Mouse (Mus musculus): ENCODE measurements around the gene Defb6. TPM values are rescaled to one million over a fixed set of nuclear protein-coding genes. Genes with fewer than 3 reads are reported as not detected.

Defb6 gene
- not detected in 2 replicates for polyA plus RNA-seq (2015; fragmentation: Nextera tagmentation; extraction: Ambion mirVana)

DNA sequence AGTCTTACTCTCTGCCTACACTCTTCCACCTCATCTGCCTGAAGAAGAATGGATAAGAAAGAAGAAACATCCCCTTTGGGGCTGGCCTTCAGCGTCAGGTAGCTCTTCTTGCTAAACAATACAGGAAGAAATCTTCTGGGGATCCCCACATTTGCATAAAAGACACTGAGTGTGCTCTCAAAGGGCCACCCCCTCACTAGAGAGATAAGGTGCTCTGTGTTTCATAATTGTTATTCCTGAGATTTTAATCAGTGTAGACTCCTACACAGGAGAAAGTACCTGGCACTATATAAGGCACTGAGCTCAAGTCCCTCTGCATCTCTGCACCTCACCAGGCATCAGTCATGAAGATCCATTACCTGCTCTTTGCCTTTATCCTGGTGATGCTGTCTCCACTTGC lies at the start of gene Defb6:
Defb6 (plus strand) TSS at position 318 of the 400 bp plus-strand sequence.
- Histone ChIP-seq H3K9ac (replicated peaks) (no peak within 1 kb of the TSS), H3K36me3 (replicated peaks; ENCODE audit: insufficient read depth, low read length) (no peaks in the 10 kb centered on the region), H3K4me3 (ENCODE audit: low read depth, low read length) (no peak within 1 kb of the TSS), H3K27me3 (ENCODE audit: insufficient read depth, low read length) (no peaks in the 10 kb centered on the region), H3K4me1 (ENCODE audit: insufficient read depth) (no peaks in the 10 kb centered on the region), H3K27ac (ENCODE audit: low read depth) (no peak within 1 kb of the TSS), H3K9me3 (ENCODE audit: low read length) (no peaks in the 10 kb centered on the region), H3K4me2 (ENCODE audit: low read depth, low read length) (no peak within 1 kb of the TSS)
- TF ChIP-seq EP300 (IDR thresholded peaks at IDR 0.05; ENCODE audit: low read depth) (no peak), CTCF (IDR thresholded peaks at IDR 0.05; ENCODE audit: low read depth) (no peak)
- WGBS (ENCODE audit: insufficient replicate concordance): 68% methylated on average over 1 of the region's 1 CpGs
- ATAC-seq: no peak
- no peak for DNase-seq

- Histone ChIP-seq H3K4me2 (ENCODE audit: low read depth, low read length) (no peak overlapping the region), H3K27me3 (ENCODE audit: insufficient read depth, low read length) (no peaks in the 10 kb centered on the region), H3K9me3 (ENCODE audit: low read length) (no peaks in the 10 kb centered on the region), H3K4me1 (ENCODE audit: insufficient read depth) (no peaks in the 10 kb centered on the region), H3K9ac (replicated peaks) (no peak overlapping the region), H3K27ac (ENCODE audit: low read depth) (no peak overlapping the region), H3K4me3 (ENCODE audit: low read depth, low read length) (no peak overlapping the region), H3K36me3 (replicated peaks; ENCODE audit: insufficient read depth, low read length) (no peaks in the 10 kb centered on the region)
- DNase-seq (no peak), ATAC-seq (no peak)
- TF ChIP-seq EP300 (IDR thresholded peaks at IDR 0.05; ENCODE audit: low read depth) (no peak), CTCF (IDR thresholded peaks at IDR 0.05; ENCODE audit: low read depth) (no peak)
- WGBS (ENCODE audit: insufficient replicate concordance): 48% methylated on average over 1 of the region's 1 CpGs
These were observed 12.8 kb downstream of the Defb6 start for GRCm38 (mm10) chr8:19238101-19238500.

GRCm38 (mm10) chr8:19239616-19240015 lies 14.3 kb downstream of the Defb6 start, which contains the start of gene Defb46:
Gene Defb46 (plus strand): TSS chr8:19239916.
- no peak for DNase-seq
- 70% methylated on average over 2 of the region's 2 CpGs for WGBS (ENCODE audit: insufficient replicate concordance)
- H3K9me3 ChIP-seq (ENCODE audit: low read length): no peaks in the 10 kb centered on the region

DNA sequence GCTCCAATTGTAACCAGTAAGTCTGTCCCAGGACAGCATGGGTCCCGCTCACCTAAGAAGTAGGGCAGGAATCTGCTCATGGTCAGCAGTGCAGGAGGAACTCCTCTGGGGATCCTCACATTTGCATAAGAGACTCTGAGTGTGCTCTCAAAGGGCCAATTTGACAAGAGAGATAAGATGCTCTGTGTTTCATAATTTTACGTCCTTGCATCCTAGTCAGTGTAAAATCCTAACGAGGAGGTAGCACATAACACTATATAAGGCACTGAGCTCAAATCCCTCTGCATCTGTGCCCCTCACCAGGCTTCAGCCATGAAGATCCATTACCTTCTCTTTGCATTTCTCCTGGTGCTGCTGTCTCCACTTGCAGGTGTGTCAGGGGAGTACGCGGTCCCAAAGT lies 22.0 kb downstream of the Defb6 start, which contains the start of gene Defb5:
Defb5 (plus strand) TSS at position 301 of the 400 bp plus-strand sequence.
- Histone ChIP-seq H3K27ac (ENCODE audit: low read depth) (no peak within 1 kb of the TSS), H3K9ac (replicated peaks) (no peak within 1 kb of the TSS), H3K9me3 (ENCODE audit: low read length) (no peaks in the 10 kb centered on the region), H3K4me1 (ENCODE audit: insufficient read depth) (no peaks in the 10 kb centered on the region), H3K4me2 (ENCODE audit: low read depth, low read length) (no peak within 1 kb of the TSS), H3K36me3 (replicated peaks; ENCODE audit: insufficient read depth, low read length) (no peaks in the 10 kb centered on the region), H3K27me3 (ENCODE audit: insufficient read depth, low read length) (no peaks in the 10 kb centered on the region), H3K4me3 (ENCODE audit: low read depth, low read length) (no peak within 1 kb of the TSS)
- no peak for TF ChIP-seq EP300 (IDR thresholded peaks at IDR 0.05; ENCODE audit: low read depth)
- ATAC-seq: no peak
- DNase-seq: no peak
- WGBS (ENCODE audit: insufficient replicate concordance): 80% methylated on average over 5 of the region's 5 CpGs

More at GRCm38 (mm10) chr8:19239616-19240015, 14.3 kb downstream of the Defb6 start, which contains the start of gene Defb46:
- no peaks in the 10 kb centered on the region for H3K4me1 ChIP-seq (ENCODE audit: insufficient read depth)
- no peak within 1 kb of the TSS for H3K27ac ChIP-seq (ENCODE audit: low read depth)
- no peak within 1 kb of the TSS for H3K9ac ChIP-seq (replicated peaks)
- no peaks in the 10 kb centered on the region for H3K27me3 ChIP-seq (ENCODE audit: insufficient read depth, low read length)
- TF ChIP-seq CTCF (IDR thresholded peaks at IDR 0.05; ENCODE audit: low read depth) (no peak), EP300 (IDR thresholded peaks at IDR 0.05; ENCODE audit: low read depth) (no peak)
- H3K4me3 ChIP-seq (ENCODE audit: low read depth, low read length): no peak within 1 kb of the TSS
- no peak for ATAC-seq
- H3K36me3 ChIP-seq (replicated peaks; ENCODE audit: insufficient read depth, low read length): no peaks in the 10 kb centered on the region
- H3K4me2 ChIP-seq (ENCODE audit: low read depth, low read length): no peak within 1 kb of the TSS

- no peak overlapping the region for H3K9ac ChIP-seq (replicated peaks)
- ATAC-seq (no peak), DNase-seq (no peak)
- H3K4me3 ChIP-seq (ENCODE audit: low read depth, low read length): no peak overlapping the region
- H3K27ac ChIP-seq (ENCODE audit: low read depth): no peak overlapping the region
- H3K9me3 ChIP-seq (ENCODE audit: low read length): no peaks in the 10 kb centered on the region
- no peaks in the 10 kb centered on the region for H3K4me1 ChIP-seq (ENCODE audit: insufficient read depth)
- H3K27me3 ChIP-seq (ENCODE audit: insufficient read depth, low read length): no peaks in the 10 kb centered on the region
- H3K36me3 ChIP-seq (replicated peaks; ENCODE audit: insufficient read depth, low read length): no peaks in the 10 kb centered on the region
- TF ChIP-seq EP300 (IDR thresholded peaks at IDR 0.05; ENCODE audit: low read depth) (no peak), CTCF (IDR thresholded peaks at IDR 0.05; ENCODE audit: low read depth) (no peak)
- no peak overlapping the region for H3K4me2 ChIP-seq (ENCODE audit: low read depth, low read length)
These were observed 32.9 kb downstream of the Defb6 start for GRCm38 (mm10) chr8:19258136-19258535.

DNA sequence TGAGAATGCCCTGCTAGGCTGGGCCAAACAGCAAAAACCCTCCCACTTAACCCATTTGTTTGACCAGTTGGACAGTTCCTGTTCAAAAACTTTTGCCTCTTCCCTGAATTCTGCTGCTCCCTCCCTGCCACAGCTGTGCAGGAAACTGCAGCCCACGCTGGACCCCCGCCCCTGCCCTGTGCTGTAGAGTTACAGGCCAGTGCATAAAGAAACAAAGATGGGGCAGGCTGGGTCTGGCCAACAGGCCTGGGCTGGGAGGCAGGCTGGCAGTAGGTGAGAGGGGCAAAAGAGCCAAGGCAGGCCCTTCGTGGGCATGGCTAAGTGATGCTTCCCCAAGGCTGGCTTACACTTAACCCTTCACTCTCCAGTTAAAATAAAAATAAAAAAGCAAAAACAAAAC lies 34.4 kb downstream of the Defb6 start:
- no peaks in the 10 kb centered on the region for H3K27me3 ChIP-seq (ENCODE audit: insufficient read depth, low read length)
- no peaks in the 10 kb centered on the region for H3K9me3 ChIP-seq (ENCODE audit: low read length)
- H3K4me1 ChIP-seq (ENCODE audit: insufficient read depth): no peaks in the 10 kb centered on the region
- 40% methylated on average over 3 of the region's 3 CpGs for WGBS (ENCODE audit: insufficient replicate concordance)
- ATAC-seq: no peak
- H3K4me3 ChIP-seq (ENCODE audit: low read depth, low read length): no peak overlapping the region
- no peak overlapping the region for H3K27ac ChIP-seq (ENCODE audit: low read depth)
- no peaks in the 10 kb centered on the region for H3K36me3 ChIP-seq (replicated peaks; ENCODE audit: insufficient read depth, low read length)
- no peak overlapping the region for H3K4me2 ChIP-seq (ENCODE audit: low read depth, low read length)
- H3K9ac ChIP-seq (replicated peaks): no peak overlapping the region
- DNase-seq: no peak
- TF ChIP-seq CTCF (IDR thresholded peaks at IDR 0.05; ENCODE audit: low read depth) (no peak), EP300 (IDR thresholded peaks at IDR 0.05; ENCODE audit: low read depth) (no peak)

Other genes starting within 250 kb of the Defb6 start
- gene Defb40, start 247.2 kb upstream of the Defb6 start, polyA plus RNA-seq (2015; fragmentation: Nextera tagmentation; extraction: Ambion mirVana): not detected in 2 replicates
- not detected in 2 replicates for gene Defb37, start 234.4 kb upstream of the Defb6 start, polyA plus RNA-seq (2015; fragmentation: Nextera tagmentation; extraction: Ambion mirVana)
- not detected in 2 replicates for gene Defb38, start 198.9 kb upstream of the Defb6 start, polyA plus RNA-seq (2015; fragmentation: Nextera tagmentation; extraction: Ambion mirVana)
- gene Defb39, start 160.7 kb upstream of the Defb6 start, polyA plus RNA-seq (2015; fragmentation: Nextera tagmentation; extraction: Ambion mirVana): not detected in 2 replicates
- not detected in 2 replicates for gene Defb12, start 110.6 kb upstream of the Defb6 start, polyA plus RNA-seq (2015; fragmentation: Nextera tagmentation; extraction: Ambion mirVana)
- not detected in 2 replicates for gene Defb34, start 101.7 kb upstream of the Defb6 start, polyA plus RNA-seq (2015; fragmentation: Nextera tagmentation; extraction: Ambion mirVana)
- not detected in 2 replicates for gene Gm45826, start 84.7 kb upstream of the Defb6 start, polyA plus RNA-seq (2015; fragmentation: Nextera tagmentation; extraction: Ambion mirVana)
- not detected in 2 replicates for gene Defb14, start 31.1 kb upstream of the Defb6 start, polyA plus RNA-seq (2015; fragmentation: Nextera tagmentation; extraction: Ambion mirVana)
- not detected in 2 replicates for gene Defb4, start 26.8 kb upstream of the Defb6 start, polyA plus RNA-seq (2015; fragmentation: Nextera tagmentation; extraction: Ambion mirVana)
- gene Defb46, start 14.4 kb downstream of the Defb6 start, polyA plus RNA-seq (2015; fragmentation: Nextera tagmentation; extraction: Ambion mirVana): not detected in 2 replicates
- gene Defb5, start 22.1 kb downstream of the Defb6 start, polyA plus RNA-seq (2015; fragmentation: Nextera tagmentation; extraction: Ambion mirVana): not detected in 2 replicates
- not detected in 2 replicates for gene Defb3, start 67.9 kb downstream of the Defb6 start, polyA plus RNA-seq (2015; fragmentation: Nextera tagmentation; extraction: Ambion mirVana)
- gene Defb8, start 222.1 kb downstream of the Defb6 start, polyA plus RNA-seq (2015; fragmentation: Nextera tagmentation; extraction: Ambion mirVana): not detected in 2 replicates

Data from liver, postnatal 0 days (tissue).